Mouse (Mus musculus) liver, embryonic 13.5 days (tissue): ENCODE results near the gene Anapc16. TPM values are rescaled to one million over a fixed set of nuclear protein-coding genes. Genes with fewer than 3 reads are reported as not detected.

ENCODE experiments used
- ATAC-seq: fragments of 200-750 bp; cut with Nextera tagmentation; 2 replicates; pipeline ENCODE4 v1.8.0; 2017; ENCODE audit warnings: low read depth, mild to moderate bottlenecking, moderate number of reproducible peaks, moderate library complexity
- DNase-seq: peaks from one replicate; pipeline ENCODE4 v3.0.0; 2022
- H3K27ac ChIP-seq: fragments of 300-500 bp; sonication (generic); 2 replicates; pipeline ENCODE4 v1.5.1; 2015; ENCODE audit warnings: moderate library complexity, mild to moderate bottlenecking, inconsistent platforms
- H3K27me3 ChIP-seq: fragments of 300-500 bp; sonication (generic); 2 replicates; pipeline ENCODE4 v1.6.1; 2015; ENCODE audit warnings: mild to moderate bottlenecking, inconsistent platforms
- H3K36me3 ChIP-seq: fragments of 300-500 bp; sonication (generic); 2 replicates; pipeline ENCODE4 v1.6.1; 2015; ENCODE audit warnings: mild to moderate bottlenecking, inconsistent platforms
- H3K4me1 ChIP-seq: fragments of 300-500 bp; sonication (generic); replicated peaks from 2 replicates; pipeline ENCODE4 v1.6.1; 2015; ENCODE audit warnings: inconsistent platforms
- H3K4me2 ChIP-seq: fragments of 300-500 bp; sonication (generic); 2 replicates; pipeline ENCODE4 v1.6.1; 2015; ENCODE audit warnings: inconsistent platforms, mild to moderate bottlenecking, moderate library complexity
- H3K4me3 ChIP-seq: fragments of 300-500 bp; sonication (generic); replicated peaks from 2 replicates; pipeline ENCODE4 v1.5.1; 2015; ENCODE audit warnings: mild to moderate bottlenecking, inconsistent platforms
- H3K9ac ChIP-seq: fragments of 300-500 bp; sonication (generic); 2 replicates; pipeline ENCODE4 v1.6.1; 2015; ENCODE audit warnings: mild to moderate bottlenecking, inconsistent platforms
- H3K9me3 ChIP-seq: fragments of 300-500 bp; sonication (generic); replicated peaks from 2 replicates; pipeline ENCODE4 v1.6.1; 2016; ENCODE audit warnings: inconsistent platforms
- WGBS: fragments of 180-500 bp; shearing (Covaris S2); methylation state at CpG from one replicate; pipeline ENCODE4 v1.1.7; 2015; ENCODE audit not compliant: insufficient replicate concordance; 5-methylcytosine and 5-hydroxymethylcytosine counted together
- polyA plus RNA-seq: library from polyadenylated mRNA; unstranded; fragments of >200 nt; fragmentation: Nextera tagmentation; extraction: Ambion mirVana; gene quantifications from 2 replicates; pipeline ENCODE4 v1.2.1, GENCODE M21; 2015

Anapc16 gene
- polyA plus RNA-seq, 1 experiment from 2014 or later: 52.7 TPM

DNA sequence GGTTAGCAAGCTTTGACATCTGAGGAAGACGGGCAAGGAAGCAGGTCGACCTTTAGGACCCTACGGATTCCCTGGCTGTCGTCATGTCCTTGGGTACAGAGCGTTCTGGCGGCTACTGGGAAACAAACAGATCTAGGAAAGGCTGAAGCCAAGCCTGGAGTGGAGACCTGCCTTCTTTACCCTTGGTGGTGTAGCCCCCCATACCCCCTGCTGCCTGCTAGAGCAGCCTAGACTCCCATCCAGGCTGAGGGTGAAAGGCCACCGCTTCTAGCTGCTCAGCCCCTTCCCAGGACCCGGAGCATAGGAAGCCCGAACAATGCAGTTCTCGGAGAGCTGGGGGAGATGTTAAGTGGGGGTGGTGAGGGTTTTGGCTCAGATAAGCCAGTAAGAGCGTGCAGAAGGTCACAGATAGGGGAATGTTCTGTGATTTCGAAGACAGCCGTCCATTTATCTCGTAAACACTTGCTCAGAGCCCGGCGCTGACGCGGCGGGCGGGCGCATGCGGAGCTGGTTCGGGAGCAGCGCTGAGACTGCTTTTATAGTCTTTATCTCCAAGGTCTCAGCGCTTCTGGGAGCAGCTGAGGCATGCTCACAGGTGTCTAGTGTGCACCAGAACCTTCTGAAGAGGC is 33.0 kb downstream of the Anapc16 start:
- H3K4me2 ChIP-seq: peak overlapping the region; percentile 59
- H3K36me3 ChIP-seq: no peaks in the 10 kb centered on the region
- H3K4me3 ChIP-seq: peak overlapping the region; percentile 45
- no peak overlapping the region for H3K27ac ChIP-seq
- H3K9me3 ChIP-seq: no peaks in the 10 kb centered on the region
- peak overlapping the region; percentile 48; the same call in 1 of the 2 replicates for H3K9ac ChIP-seq
- peaks cover 28% of the 10 kb centered on the region for H3K27me3 ChIP-seq
- WGBS: under 1% methylated on average over 25 of the region's 25 CpGs
- ATAC-seq (peak; percentile 83), DNase-seq (peak; percentile 60)
- H3K4me1 ChIP-seq: peaks cover 43% of the 10 kb centered on the region

DNA sequence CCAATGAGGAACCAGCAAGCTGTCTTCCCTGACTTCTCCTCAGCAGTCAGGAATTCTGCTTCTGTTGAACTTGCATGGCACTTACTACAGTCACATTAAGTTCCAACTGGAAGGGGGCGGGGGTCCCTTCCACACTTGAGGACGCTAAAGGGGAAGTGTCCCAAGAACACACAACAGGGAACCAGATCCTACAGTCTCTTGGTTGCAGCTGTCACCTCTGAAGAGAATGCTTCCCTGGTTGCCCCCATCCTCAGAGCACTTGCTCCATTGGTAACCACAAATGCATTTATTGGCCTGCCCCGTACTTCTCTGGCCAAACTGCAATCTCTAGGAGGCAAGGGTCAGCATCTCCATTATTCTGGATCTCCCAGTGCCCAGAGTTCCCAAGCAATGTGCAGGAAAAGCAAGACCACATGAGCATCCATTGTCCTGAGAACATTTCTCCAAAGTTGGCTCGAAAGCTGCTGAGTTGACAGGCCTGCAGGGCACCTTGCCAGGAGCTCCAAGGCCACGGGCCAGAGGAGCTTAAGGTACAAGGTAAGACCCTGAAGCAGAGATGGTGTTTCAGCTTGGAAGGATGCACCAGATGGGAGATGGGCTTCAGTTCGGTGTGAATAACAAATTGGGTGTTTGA is 35.5 kb downstream of the Anapc16 start:
- H3K4me3 ChIP-seq: no peak overlapping the region
- no peaks in the 10 kb centered on the region for H3K9me3 ChIP-seq
- no peak overlapping the region for H3K27ac ChIP-seq
- H3K4me1 ChIP-seq: peaks cover 28% of the 10 kb centered on the region
- DNase-seq (no peak), ATAC-seq (no peak)
- H3K36me3 ChIP-seq: no peaks in the 10 kb centered on the region
- H3K9ac ChIP-seq: no peak overlapping the region
- no peak overlapping the region for H3K4me2 ChIP-seq
- 60% methylated on average over 6 of the region's 6 CpGs for WGBS
- peaks cover 28% of the 10 kb centered on the region for H3K27me3 ChIP-seq

DNA sequence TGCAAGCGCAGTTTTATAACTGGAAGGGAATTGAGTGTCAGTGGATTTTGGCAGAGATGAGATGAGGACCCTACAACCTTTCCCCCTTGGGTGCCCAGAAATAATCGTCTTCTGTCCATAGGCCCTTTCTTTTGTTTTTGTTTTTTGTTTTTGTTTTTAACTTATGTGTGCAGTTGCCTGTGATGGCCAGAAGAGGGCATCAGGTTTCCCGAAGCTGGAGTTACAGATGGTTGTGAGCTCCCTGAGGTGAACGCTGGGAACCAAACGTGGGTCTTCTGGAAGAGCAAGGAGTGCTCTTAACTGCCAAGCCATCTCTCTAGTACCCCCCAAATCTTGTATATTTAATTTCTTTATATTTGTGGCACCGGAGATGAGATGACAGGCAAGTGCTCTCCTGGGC is 36.2 kb downstream of the Anapc16 start:
- ATAC-seq (no peak), DNase-seq (no peak)
- 75% methylated on average over 6 of the region's 6 CpGs for WGBS
- H3K27ac ChIP-seq: no peak overlapping the region
- H3K9me3 ChIP-seq: no peaks in the 10 kb centered on the region
- H3K9ac ChIP-seq: no peak overlapping the region
- no peak overlapping the region for H3K4me3 ChIP-seq
- no peak overlapping the region for H3K4me2 ChIP-seq
- peaks cover 28% of the 10 kb centered on the region for H3K4me1 ChIP-seq
- H3K27me3 ChIP-seq: peaks cover 24% of the 10 kb centered on the region
- no peaks in the 10 kb centered on the region for H3K36me3 ChIP-seq

DNA sequence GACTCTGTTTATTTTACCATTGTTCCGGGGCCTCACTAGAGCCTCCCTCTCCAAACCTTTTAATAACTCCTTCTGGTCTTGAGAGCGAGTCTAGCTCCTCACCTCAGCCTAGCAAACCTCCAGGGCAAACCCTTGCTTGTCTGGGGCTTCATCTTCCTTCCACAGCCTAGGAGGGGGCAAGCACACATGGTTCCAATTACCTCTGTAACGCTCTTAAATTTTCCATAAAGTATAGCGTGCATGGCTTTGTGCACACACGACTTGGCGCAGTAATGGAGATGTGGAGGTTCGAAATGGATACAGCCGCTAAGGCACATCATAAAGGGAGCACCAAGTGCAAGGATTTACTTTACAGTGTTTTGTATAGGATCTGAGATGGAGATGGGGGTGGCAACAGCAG is 37.1 kb downstream of the Anapc16 start:
- Histone ChIP-seq H3K4me3 (no peak overlapping the region), H3K4me1 (peaks cover 23% of the 10 kb centered on the region), H3K4me2 (no peak overlapping the region), H3K27ac (no peak overlapping the region), H3K36me3 (no peaks in the 10 kb centered on the region), H3K27me3 (peaks cover 16% of the 10 kb centered on the region), H3K9me3 (no peaks in the 10 kb centered on the region), H3K9ac (no peak overlapping the region)
- ATAC-seq: no peak
- DNase-seq: no peak
- 83% methylated on average over 8 of the region's 8 CpGs for WGBS

DNA sequence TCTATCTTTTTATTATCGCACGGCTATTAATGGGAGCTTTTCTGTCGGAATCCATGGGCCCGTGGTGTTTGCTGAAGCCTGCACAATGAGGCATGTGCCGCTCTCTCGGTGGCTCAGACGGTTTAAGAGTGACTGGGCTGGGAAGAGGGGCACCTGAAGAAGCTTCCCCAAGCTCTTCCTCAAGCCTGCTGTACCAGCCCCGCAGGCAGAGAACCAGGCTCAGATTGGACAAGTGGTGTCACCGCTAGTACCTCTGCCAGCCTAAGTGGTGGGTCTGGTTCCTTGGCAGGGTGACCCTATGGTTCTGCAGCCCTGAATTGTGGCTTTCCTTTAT is 37.6 kb downstream of the Anapc16 start:
- no peaks in the 10 kb centered on the region for H3K36me3 ChIP-seq
- H3K9ac ChIP-seq: no peak overlapping the region
- peaks cover 11% of the 10 kb centered on the region for H3K27me3 ChIP-seq
- 58% methylated on average over 9 of the region's 9 CpGs for WGBS
- ATAC-seq (no peak), DNase-seq (no peak)
- no peak overlapping the region for H3K4me3 ChIP-seq
- H3K4me1 ChIP-seq: peaks cover 19% of the 10 kb centered on the region
- H3K9me3 ChIP-seq: no peaks in the 10 kb centered on the region
- no peak overlapping the region for H3K27ac ChIP-seq
- H3K4me2 ChIP-seq: no peak overlapping the region

DNA sequence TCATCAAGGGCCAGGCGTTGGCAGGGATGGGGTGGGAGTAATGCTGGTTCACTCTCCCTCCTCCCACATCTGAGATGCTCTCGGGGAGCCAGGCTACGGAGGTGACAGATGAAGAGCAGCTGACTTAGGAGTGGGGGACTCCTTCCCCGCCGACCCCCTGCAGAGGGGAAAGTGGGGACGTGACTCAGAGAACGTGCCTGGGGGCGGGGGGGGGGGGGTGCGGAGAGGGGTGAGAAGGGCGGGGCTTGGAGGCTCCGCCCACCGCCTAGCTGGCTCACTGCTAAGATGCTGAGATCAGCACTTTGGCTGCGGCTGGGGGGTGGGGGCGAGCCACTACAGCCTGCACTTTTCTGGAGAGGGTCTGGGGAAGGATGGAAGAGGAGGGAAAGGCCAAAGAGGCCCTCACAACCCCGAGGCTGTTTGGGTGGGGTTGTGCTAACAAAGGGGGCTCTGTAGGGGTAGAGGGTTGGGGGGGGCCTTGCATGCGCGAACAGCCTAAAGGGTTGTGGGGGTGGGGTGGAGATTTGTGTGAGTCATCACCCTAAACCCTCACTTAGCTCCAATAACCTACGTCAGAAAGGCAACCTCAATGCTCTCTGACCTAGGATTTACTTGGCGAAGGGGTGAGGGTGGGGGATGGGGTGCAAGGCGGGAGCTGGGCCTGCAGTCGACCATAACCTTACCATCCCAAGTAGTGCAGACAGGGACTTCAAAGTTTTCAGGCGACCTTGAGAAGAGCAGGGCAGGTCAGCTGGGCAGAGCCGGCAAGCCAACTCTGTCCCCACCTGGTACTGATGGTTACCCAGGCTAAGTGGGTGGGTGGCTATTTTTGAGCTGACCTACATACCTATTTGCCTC is 38.2 kb downstream of the Anapc16 start:
- DNase-seq: no peak
- no peak for ATAC-seq
- Histone ChIP-seq H3K9me3 (no peaks in the 10 kb centered on the region), H3K9ac (no peak overlapping the region), H3K4me3 (no peak overlapping the region), H3K4me2 (peak overlapping the region; percentile 24; the same call in 1 of the 2 replicates), H3K4me1 (peaks cover 13% of the 10 kb centered on the region), H3K27me3 (peaks cover 7% of the 10 kb centered on the region), H3K36me3 (no peaks in the 10 kb centered on the region), H3K27ac (no peak overlapping the region)
- WGBS: 18% methylated on average over 22 of the region's 23 CpGs

DNA sequence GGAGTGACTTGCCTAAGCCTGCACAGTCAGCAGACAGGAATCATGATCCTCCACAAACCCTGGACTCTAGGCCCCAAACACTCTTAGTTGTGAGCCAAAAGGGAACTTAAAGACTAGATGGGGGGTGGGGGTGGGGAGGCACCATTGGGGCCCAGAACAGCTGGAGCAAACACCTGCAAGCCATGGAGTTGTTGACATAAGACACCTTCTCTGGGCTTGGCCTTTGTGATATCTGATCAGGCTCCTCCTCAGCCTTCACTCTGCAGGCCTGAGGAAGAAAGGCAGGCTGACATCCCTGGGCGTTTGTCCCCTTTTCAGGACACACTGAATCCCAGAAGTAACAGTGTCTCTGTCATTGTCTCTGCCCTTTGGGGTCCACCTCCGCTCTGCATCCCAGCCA is 39.3 kb downstream of the Anapc16 start:
- Histone ChIP-seq H3K4me2 (no peak overlapping the region), H3K9me3 (no peaks in the 10 kb centered on the region), H3K4me3 (no peak overlapping the region), H3K27ac (no peak overlapping the region), H3K27me3 (peaks cover 8% of the 10 kb centered on the region), H3K36me3 (no peaks in the 10 kb centered on the region), H3K9ac (no peak overlapping the region), H3K4me1 (peaks cover 10% of the 10 kb centered on the region)
- DNase-seq (no peak), ATAC-seq (no peak)
- 59% methylated on average over 2 of the region's 2 CpGs for WGBS

DNA sequence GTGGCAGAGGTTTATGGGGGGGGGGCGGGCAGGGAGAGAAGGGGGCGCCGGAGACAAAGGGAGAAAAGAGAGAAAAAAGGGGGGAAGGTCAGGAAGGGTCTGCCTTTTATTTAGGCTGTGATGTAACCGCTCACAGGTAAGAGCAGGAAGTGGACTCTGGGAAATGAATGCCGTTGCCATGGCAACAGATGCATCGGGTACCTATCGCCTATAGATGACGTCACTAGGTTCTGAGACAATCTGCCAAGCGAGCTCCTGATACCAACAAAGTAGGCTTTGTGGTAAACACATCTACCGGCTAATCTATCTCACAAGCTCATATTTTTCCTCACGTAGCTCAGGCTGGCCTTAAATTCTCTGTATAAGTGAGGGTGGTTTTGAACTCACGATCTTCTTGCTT is 43.4 kb downstream of the Anapc16 start:
- Histone ChIP-seq H3K36me3 (no peaks in the 10 kb centered on the region), H3K4me1 (peaks cover 2% of the 10 kb centered on the region), H3K4me3 (no peak overlapping the region), H3K27me3 (peaks cover 41% of the 10 kb centered on the region), H3K9ac (no peak overlapping the region), H3K9me3 (no peaks in the 10 kb centered on the region), H3K4me2 (no peak overlapping the region), H3K27ac (no peak overlapping the region)
- 73% methylated on average over 12 of the region's 12 CpGs for WGBS
- DNase-seq: no peak
- ATAC-seq: no peak

DNA sequence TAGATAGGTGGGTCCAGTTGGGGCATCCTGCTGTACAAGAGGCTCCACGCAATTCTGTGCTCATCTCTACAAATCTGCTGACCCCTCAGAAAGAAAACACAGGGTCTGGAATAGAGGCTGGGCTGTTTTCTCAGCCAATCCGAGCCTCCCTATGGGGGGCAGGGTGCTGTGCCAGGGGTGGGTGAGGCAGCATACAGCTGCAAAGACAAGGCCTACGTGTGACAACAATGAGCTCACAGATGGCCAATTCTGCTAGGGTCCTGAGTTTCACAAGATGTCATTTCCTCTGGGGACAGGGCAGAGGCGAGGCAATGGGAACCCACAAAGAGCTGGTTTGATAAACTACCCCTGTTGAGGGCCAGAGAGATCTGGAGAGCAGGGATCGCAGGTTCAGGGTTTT is 44.5 kb downstream of the Anapc16 start:
- 43% methylated on average over 5 of the region's 5 CpGs for WGBS
- Histone ChIP-seq H3K36me3 (no peaks in the 10 kb centered on the region), H3K4me2 (no peak overlapping the region), H3K9me3 (no peaks in the 10 kb centered on the region), H3K4me3 (no peak overlapping the region), H3K9ac (no peak overlapping the region), H3K27ac (no peak overlapping the region), H3K4me1 (no peaks in the 10 kb centered on the region), H3K27me3 (peaks cover 46% of the 10 kb centered on the region)
- ATAC-seq (no peak), DNase-seq (no peak)

DNA sequence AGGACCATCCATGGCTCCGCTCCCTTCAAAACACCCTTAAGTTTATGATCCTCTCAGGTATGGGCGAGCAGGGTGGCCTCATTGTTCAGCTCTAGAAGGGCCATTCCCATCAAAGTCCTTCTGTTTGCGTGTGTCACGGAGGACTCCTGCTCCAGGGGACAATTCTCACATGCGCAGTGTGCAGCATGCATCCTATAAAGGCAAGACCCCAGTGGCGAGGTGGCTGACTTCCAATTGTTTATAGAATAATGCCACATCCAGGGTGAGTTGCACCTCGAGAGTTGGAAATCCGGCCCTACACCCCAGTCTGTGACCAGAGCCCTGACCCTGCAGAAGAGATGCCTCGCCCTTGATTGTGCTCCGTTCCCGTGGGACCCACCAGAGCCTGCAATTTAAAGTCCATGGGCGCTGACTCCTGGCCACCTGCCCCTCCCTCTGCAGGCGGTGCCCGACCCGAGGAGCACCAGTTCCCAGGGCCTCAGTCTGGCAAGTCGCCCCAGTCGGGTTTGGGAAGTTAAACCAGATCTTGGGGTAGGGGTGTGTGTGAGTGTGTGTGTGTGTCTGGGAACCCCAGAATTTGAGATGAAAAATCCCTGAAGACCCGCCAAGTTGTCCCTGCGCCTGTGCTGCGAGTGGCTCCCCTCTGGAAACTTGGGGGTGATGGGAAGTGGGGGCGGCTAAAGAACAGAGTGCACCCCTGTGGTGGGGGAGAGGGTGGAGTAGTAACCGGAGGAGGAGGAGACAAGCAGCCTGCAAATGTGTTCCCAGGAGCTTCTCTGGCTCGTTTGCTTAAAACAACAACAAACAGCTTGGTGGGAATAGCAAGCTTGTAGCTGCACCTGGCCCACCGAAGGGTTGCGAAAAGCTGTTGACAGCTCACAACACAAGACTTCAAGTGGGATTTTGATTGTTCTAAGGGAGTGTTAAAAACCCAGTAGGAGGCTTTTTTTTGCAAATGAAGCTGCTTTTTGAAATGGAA is 45.5 kb downstream of the Anapc16 start:
- WGBS: 36% methylated on average over 25 of the region's 25 CpGs
- H3K4me2 ChIP-seq: no peak overlapping the region
- ATAC-seq: no peak
- no peak overlapping the region for H3K9ac ChIP-seq
- H3K4me1 ChIP-seq: peaks cover 7% of the 10 kb centered on the region
- no peak overlapping the region for H3K27ac ChIP-seq
- DNase-seq: no peak
- H3K9me3 ChIP-seq: no peaks in the 10 kb centered on the region
- H3K4me3 ChIP-seq: no peak overlapping the region
- H3K27me3 ChIP-seq: peaks cover 53% of the 10 kb centered on the region
- H3K36me3 ChIP-seq: no peaks in the 10 kb centered on the region

DNA sequence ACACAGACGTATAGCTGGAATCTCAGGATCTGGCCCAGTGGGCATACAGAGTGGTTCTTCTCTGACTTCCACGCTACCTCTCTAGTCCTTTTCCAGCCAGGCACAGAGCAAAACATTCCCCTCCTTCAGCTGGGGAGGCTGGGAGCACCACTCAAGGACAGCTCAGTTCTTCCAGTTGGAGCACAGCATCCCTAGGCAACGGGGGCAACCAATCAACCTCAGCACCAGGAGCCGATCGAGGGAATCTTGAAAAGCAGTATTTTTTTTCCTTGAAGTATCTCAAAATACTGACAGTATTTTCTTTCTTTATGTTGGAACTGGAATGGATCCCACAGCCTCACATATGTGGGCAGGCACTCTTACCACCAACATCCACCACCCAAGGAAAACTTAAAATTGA is 46.3 kb downstream of the Anapc16 start:
- H3K9ac ChIP-seq: no peak overlapping the region
- no peaks in the 10 kb centered on the region for H3K9me3 ChIP-seq
- DNase-seq (no peak), ATAC-seq (no peak)
- H3K36me3 ChIP-seq: no peaks in the 10 kb centered on the region
- H3K4me1 ChIP-seq: peaks cover 14% of the 10 kb centered on the region
- WGBS: 65% methylated on average over 5 of the region's 5 CpGs
- H3K4me3 ChIP-seq: no peak overlapping the region
- H3K4me2 ChIP-seq: no peak overlapping the region
- H3K27me3 ChIP-seq: peaks cover 58% of the 10 kb centered on the region
- H3K27ac ChIP-seq: no peak overlapping the region
